Mouse (Mus musculus): ENCODE data around the gene Ggps1. TPM values are rescaled to one million over a fixed set of nuclear protein-coding genes. Genes with fewer than 3 reads are reported as not detected.

Gene Ggps1
- polyA plus RNA-seq, 1 experiment: 366 TPM

DNA sequence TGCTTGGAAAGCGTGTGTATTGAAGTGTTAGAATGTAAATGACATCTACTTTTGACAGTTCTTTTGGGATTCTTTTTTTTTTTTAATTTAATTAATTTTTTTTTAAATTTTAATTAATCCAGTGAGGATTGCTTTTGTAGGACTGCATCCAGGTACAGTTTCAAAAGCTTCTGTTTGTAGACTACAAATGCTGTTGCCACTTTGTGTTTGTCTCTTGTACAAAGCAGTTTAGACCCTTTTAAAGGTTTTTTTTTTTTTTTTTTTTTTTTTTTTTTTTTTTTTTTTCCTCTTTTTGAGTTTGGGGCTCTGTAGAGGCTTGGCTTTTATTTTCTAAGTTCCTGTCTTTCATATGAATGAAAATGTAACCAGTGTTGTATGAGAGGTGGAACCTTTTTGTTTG lies 2.4 kb upstream of the Ggps1 start:
- no peak for TF ChIP-seq CTCF (IDR thresholded peaks at IDR 0.05; ENCODE audit: insufficient read depth, low read depth, low read length)
- TF ChIP-seq POLR2A (IDR thresholded peaks at IDR 0.05; ENCODE audit: insufficient read depth, low read depth, low read length): no peak
- Histone ChIP-seq H3K4me3 (ENCODE audit: insufficient read depth, low read depth, low read length) (no peak overlapping the region), H3K4me1 (ENCODE audit: control insufficient read depth, insufficient read depth, low read length) (peaks cover 4% of the 10 kb centered on the region), H3K27ac (ENCODE audit: insufficient read depth, low read depth, low read length) (no peak overlapping the region)
- 61% methylated on average over 1 of the region's 1 CpGs for WGBS

DNA sequence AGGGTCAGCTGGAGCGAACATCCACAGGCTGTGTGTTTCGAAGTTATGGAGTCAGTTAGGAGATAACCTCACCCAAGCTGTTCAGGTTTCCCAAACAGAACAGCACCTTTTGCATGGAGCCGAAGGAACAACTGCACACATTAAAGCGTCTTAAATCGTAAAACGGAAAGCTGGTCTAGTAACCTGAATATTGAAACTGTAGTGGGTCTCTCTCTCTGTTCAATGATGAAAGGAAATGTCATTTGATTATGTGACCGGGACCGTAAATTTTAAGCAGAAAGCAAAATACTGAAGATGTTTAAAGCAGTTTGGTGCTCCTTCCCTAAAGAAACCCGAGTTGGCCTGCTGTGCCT lies 1.7 kb upstream of the Ggps1 start:
- Histone ChIP-seq H3K4me1 (ENCODE audit: control insufficient read depth, insufficient read depth, low read length) (peaks cover 4% of the 10 kb centered on the region), H3K4me3 (ENCODE audit: insufficient read depth, low read depth, low read length) (peak overlapping the region; percentile 79), H3K27ac (ENCODE audit: insufficient read depth, low read depth, low read length) (no peak overlapping the region)
- WGBS: 1% methylated on average over 9 of the region's 9 CpGs
- TF ChIP-seq POLR2A (IDR thresholded peaks at IDR 0.05; ENCODE audit: insufficient read depth, low read depth, low read length) (no peak), CTCF (IDR thresholded peaks at IDR 0.05; ENCODE audit: insufficient read depth, low read depth, low read length) (no peak)

DNA sequence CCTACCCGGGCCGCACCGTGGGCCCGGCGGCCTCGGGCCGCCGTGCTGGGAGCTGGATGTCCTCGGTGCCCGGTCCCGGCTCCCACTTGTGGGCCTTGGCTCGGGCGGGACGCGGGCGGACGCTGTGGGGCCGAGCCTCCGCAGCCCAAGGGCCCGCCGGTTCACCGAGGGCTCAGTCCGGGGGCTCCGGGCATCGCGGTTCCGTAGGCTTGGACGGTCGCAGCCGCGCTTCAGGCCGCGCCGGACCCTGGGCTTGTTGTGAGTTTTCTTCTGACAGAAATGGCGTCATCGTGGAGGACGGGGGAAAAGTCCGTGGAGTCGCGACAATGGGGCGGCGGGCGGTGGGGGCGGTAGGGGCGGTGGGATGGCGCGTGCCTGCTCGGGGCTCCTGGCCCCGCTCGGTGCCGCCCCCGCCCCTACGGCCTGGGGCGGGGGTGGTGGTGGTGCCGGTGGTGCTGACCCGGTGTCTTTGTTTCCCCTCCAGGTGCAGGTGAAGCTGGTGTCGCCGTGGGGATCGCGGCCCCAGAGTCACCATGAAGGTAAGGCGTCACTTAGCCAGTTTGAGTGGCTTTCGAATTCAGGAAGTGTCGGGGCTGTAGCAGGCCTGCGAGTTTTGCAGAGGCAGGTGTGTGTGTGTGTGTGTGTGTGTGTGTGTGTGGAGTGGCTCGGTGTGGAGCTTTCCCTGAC lies 1.2 kb upstream of the Ggps1 start:
- peak overlapping the region; percentile 58; the same call in 1 of the 2 replicates for H3K27ac ChIP-seq (ENCODE audit: insufficient read depth, low read depth, low read length)
- H3K4me1 ChIP-seq (ENCODE audit: control insufficient read depth, insufficient read depth, low read length): peaks cover 4% of the 10 kb centered on the region
- H3K4me3 ChIP-seq (ENCODE audit: insufficient read depth, low read depth, low read length): peak overlapping the region; percentile 79
- TF ChIP-seq CTCF (IDR thresholded peaks at IDR 0.05; ENCODE audit: insufficient read depth, low read depth, low read length) (no peak), POLR2A (IDR thresholded peaks at IDR 0.05; ENCODE audit: insufficient read depth, low read depth, low read length) (no peak)
- WGBS: under 1% methylated on average over 65 of the region's 65 CpGs

DNA sequence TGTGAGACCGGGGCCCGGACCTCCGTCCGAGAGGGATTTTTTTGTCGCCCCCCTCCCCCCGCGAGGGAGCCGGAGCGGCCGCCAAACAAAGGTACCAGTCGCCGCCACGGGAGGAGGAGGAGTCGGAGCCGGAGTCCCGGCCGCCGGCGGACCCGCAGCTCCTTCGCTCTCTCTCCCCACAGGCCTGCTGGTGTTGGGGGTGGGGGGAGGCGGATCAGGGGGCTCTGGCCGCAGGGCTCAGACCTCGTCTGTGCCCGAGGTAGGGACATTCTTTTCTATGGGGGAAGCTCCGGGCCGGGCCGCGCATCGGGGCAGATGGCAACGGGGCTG lies 619 bp upstream of the Ggps1 start:
- H3K4me3 ChIP-seq (ENCODE audit: insufficient read depth, low read depth, low read length): peak overlapping the region; percentile 79
- TF ChIP-seq POLR2A (IDR thresholded peaks at IDR 0.05; ENCODE audit: insufficient read depth, low read depth, low read length): 0 out of 2 replicates have a peak, but pooled peaks have one; percentile 0
- no peak for TF ChIP-seq CTCF (IDR thresholded peaks at IDR 0.05; ENCODE audit: insufficient read depth, low read depth, low read length)
- H3K27ac ChIP-seq (ENCODE audit: insufficient read depth, low read depth, low read length): peak overlapping the region; percentile 58
- WGBS: 0% methylated on average over 29 of the region's 31 CpGs
- peaks cover 4% of the 10 kb centered on the region for H3K4me1 ChIP-seq (ENCODE audit: control insufficient read depth, insufficient read depth, low read length)

DNA sequence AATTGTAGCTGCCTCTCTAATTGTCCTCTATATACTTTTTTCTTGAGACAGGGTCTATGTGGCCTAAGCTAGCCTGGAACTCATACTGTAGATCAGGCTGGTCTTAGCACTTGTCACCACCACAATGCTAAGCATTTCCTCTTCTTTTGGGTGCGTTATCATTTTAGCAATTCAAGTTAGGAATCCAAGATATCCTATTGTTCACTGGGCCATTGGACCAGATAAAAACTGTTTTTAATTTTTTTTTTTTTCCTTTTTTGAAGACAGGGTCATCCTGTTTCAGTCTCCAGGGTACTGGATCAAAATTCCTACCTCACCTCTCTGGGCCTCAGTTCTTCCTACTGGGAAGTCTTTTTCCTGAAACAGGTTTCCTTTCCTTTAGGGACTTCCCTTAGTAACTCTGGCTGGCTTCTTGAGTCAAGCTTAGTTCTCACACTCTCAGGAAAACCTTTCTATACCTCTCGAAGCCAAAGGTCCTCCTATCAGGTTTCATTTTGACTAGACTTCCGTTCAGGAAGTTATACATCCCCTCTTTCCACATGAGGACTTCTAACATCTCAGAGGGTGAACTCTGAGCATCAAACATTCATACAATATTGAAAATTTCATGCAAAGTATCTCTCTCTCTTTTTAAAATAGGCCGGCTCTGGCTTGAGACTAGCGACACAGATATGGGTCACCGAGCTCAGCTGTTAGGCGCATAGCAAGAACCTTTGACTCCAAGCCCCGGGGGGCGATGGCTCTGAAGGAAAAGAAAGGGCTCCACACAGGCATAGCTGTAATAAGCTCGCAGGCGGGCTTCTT lies 877 bp downstream of the Ggps1 start:
- H3K4me1 ChIP-seq (ENCODE audit: control insufficient read depth, insufficient read depth, low read length): peaks cover 4% of the 10 kb centered on the region
- TF ChIP-seq POLR2A (IDR thresholded peaks at IDR 0.05; ENCODE audit: insufficient read depth, low read depth, low read length) (no peak), CTCF (IDR thresholded peaks at IDR 0.05; ENCODE audit: insufficient read depth, low read depth, low read length) (no peak)
- peak overlapping the region; percentile 76 for H3K4me3 ChIP-seq (ENCODE audit: insufficient read depth, low read depth, low read length)
- WGBS: 5% methylated on average over 11 of the region's 11 CpGs
- H3K27ac ChIP-seq (ENCODE audit: insufficient read depth, low read depth, low read length): no peak overlapping the region; the same call in 1 of the 2 replicates

DNA sequence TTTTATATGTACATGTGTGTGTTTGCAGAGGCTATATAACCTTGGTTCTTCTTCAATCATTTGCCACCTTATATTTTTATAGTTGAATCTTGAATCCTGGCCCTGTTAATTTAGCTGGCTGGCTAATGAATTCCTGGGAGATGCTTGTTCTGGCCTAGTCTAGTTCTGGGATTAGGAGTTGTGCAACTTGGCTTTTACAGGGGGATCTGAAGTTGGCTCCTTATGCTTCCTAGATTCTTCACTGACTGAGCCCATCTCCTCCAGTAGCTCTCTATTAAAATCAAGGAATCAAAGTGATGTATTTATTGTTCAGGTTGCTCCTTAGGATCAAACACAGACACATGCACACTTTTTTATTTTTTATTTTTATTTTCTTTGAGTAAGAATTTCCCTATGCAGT lies 3.7 kb downstream of the Ggps1 start:
- no peak for TF ChIP-seq POLR2A (IDR thresholded peaks at IDR 0.05; ENCODE audit: insufficient read depth, low read depth, low read length)
- no peak for TF ChIP-seq CTCF (IDR thresholded peaks at IDR 0.05; ENCODE audit: insufficient read depth, low read depth, low read length)
- Histone ChIP-seq H3K4me3 (ENCODE audit: insufficient read depth, low read depth, low read length) (no peak overlapping the region), H3K27ac (ENCODE audit: insufficient read depth, low read depth, low read length) (no peak overlapping the region), H3K4me1 (ENCODE audit: control insufficient read depth, insufficient read depth, low read length) (peaks cover 4% of the 10 kb centered on the region)

DNA sequence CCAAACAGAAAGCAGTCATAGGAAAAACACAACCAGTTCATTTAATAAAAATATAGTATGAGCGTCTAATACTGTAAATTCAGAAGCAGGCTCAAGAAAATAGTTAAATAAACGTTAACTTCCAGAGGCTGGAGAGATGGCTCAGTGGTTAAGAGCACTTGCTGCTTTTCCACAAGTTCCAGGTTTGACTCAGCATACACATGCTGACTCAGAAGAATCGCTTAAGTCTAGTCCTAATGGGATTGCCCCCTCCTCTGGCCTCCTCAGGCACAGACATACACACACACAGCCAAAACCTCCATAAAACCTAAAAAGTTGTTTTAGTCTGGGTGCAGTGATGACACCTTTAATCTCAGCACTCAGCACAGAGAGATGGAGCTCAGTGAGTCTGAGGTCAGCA lies 6.5 kb downstream of the Ggps1 start:
- Histone ChIP-seq H3K27ac (ENCODE audit: insufficient read depth, low read depth, low read length) (no peak overlapping the region), H3K4me1 (ENCODE audit: control insufficient read depth, insufficient read depth, low read length) (peaks cover 4% of the 10 kb centered on the region), H3K4me3 (ENCODE audit: insufficient read depth, low read depth, low read length) (no peak overlapping the region)
- no peak for TF ChIP-seq POLR2A (IDR thresholded peaks at IDR 0.05; ENCODE audit: insufficient read depth, low read depth, low read length)
- TF ChIP-seq CTCF (IDR thresholded peaks at IDR 0.05; ENCODE audit: insufficient read depth, low read depth, low read length): no peak
- WGBS: 78% methylated on average over 3 of the region's 3 CpGs

DNA sequence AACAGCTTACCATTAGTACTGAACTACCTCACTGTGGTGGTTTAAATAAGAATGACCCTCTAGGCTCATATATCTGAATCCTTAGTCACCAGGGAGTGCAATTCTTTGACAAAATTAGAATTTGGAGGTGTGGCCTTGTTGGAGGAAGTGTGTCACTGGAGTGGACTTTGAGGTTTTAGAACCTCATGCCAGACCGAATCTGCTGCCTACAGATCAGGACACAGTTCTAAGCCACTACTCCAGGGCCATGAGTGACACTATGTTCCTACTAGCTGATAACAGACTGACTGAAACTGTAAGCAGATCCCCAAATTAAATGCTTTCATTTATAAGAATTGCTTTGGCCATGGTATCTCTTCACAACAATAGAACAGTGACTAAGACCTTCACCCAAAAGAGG lies 13.4 kb downstream of the Ggps1 start:
- WGBS: 83% methylated on average over 1 of the region's 1 CpGs
- H3K4me3 ChIP-seq (ENCODE audit: insufficient read depth, low read depth, low read length): no peak overlapping the region
- no peak overlapping the region for H3K27ac ChIP-seq (ENCODE audit: insufficient read depth, low read depth, low read length)
- no peak for TF ChIP-seq POLR2A (IDR thresholded peaks at IDR 0.05; ENCODE audit: insufficient read depth, low read depth, low read length)
- no peak for TF ChIP-seq CTCF (IDR thresholded peaks at IDR 0.05; ENCODE audit: insufficient read depth, low read depth, low read length)
- H3K4me1 ChIP-seq (ENCODE audit: control insufficient read depth, insufficient read depth, low read length): no peaks in the 10 kb centered on the region

DNA sequence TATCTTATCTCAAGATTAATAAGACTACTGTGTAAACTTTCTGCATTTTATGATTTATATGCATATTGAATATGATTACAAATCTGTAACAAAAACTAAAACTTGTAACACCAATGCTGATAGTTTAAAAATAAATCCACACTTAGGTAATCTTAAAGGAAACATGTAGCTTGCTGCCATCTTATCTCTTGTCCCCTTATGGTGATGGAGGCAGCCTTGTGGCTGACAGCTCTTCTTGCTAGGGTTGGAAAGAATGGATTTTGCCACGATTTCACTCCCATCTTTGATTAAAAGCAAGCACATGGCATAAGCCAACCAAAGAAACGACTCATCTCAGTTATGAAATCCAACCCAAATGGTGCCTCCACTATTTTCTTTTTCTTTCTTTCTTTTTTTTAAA lies 18.8 kb downstream of the Ggps1 start:
- 79% methylated on average over 2 of the region's 2 CpGs for WGBS
- no peak for TF ChIP-seq POLR2A (IDR thresholded peaks at IDR 0.05; ENCODE audit: insufficient read depth, low read depth, low read length)
- no peak for TF ChIP-seq CTCF (IDR thresholded peaks at IDR 0.05; ENCODE audit: insufficient read depth, low read depth, low read length)
- H3K4me3 ChIP-seq (ENCODE audit: insufficient read depth, low read depth, low read length): no peak overlapping the region
- H3K27ac ChIP-seq (ENCODE audit: insufficient read depth, low read depth, low read length): no peak overlapping the region
- H3K4me1 ChIP-seq (ENCODE audit: control insufficient read depth, insufficient read depth, low read length): peaks cover 3% of the 10 kb centered on the region

Data from olfactory bulb, adult 2 months (tissue).